Mouse (Mus musculus) hindbrain, postnatal 0 days (tissue): Measurements from ENCODE around the gene Zic2. TPM values are rescaled to one million over a fixed set of nuclear protein-coding genes. Genes with fewer than 3 reads are reported as not detected.
"Not testable (repeated sequence)": the region's sequence is repeated elsewhere in the genome, so short reads cannot be mapped to it uniquely, and the experiment has no call there.

Experiments used
- ATAC-seq: fragments of 200-750 bp; cut with Nextera tagmentation; 2 replicates; pipeline ENCODE4 v1.8.0; 2017; ENCODE audit warnings: mild to moderate bottlenecking, moderate TSS enrichment, moderate library complexity
- DNase-seq: peaks from one replicate; pipeline ENCODE4 v3.0.0-alpha.2; 2015; ENCODE audit warnings: low spot score
- H3K27ac ChIP-seq: fragments of 300-500 bp; sonication (generic); 2 replicates; pipeline ENCODE4 v1.5.1; 2014; ENCODE audit warnings: mild to moderate bottlenecking
- H3K27me3 ChIP-seq: fragments of 300-500 bp; sonication (generic); 2 replicates; pipeline ENCODE4 v1.6.1; 2014; ENCODE audit warnings: low read length, mixed read lengths; ENCODE audit not compliant: insufficient read depth
- H3K36me3 ChIP-seq: fragments of 300-500 bp; sonication (generic); 2 replicates; pipeline ENCODE4 v1.6.1; 2014; ENCODE audit warnings: low read length, mixed read lengths; ENCODE audit not compliant: insufficient read depth
- H3K4me1 ChIP-seq: fragments of 300-500 bp; sonication (generic); 2 replicates; pipeline ENCODE4 v1.6.1; 2014; ENCODE audit warnings: antibody characterized with exemption, low read length, mixed read lengths; ENCODE audit not compliant: insufficient read depth
- H3K4me2 ChIP-seq: fragments of 300-500 bp; sonication (generic); 2 replicates; pipeline ENCODE4 v1.6.1; 2014; ENCODE audit warnings: low read depth, mild to moderate bottlenecking, low read length, moderate library complexity, mixed read lengths
- H3K4me3 ChIP-seq: fragments of 300-500 bp; sonication (generic); 2 replicates; pipeline ENCODE4 v1.5.1; 2014; ENCODE audit warnings: low read length
- H3K9ac ChIP-seq: fragments of 300-500 bp; sonication (generic); replicated peaks from 2 replicates; pipeline ENCODE4 v1.6.1; 2014; ENCODE audit warnings: mild to moderate bottlenecking, low read length, moderate library complexity, mixed read lengths
- H3K9me3 ChIP-seq: fragments of 300-500 bp; sonication (generic); 2 replicates; pipeline ENCODE4 v1.6.1; 2016; ENCODE audit warnings: low read length, mixed read lengths
- CTCF ChIP-seq: IDR thresholded peaks from 2 replicates; pipeline ENCODE4 v1.5.1; 2016; ENCODE audit warnings: antibody characterized with exemption, control low read depth, low read depth
- WGBS: fragments of 180-500 bp; shearing (Covaris S2); extraction: QIAGEN DNeasy Blood & Tissue Kit; methylation state at CpG from one replicate; pipeline ENCODE4 v1.1.7; 2014; 5-methylcytosine and 5-hydroxymethylcytosine counted together
- polyA plus RNA-seq: library from polyadenylated mRNA; unstranded; fragments of >200 nt; fragmentation: Nextera tagmentation; extraction: Ambion mirVana; gene quantifications from 2 replicates; pipeline ENCODE4 v1.2.1, GENCODE M21; 2015
- total RNA-seq: library from RNA; depleted of rRNA; stranded (reverse); fragments of >200 nt; gene quantifications from 2 replicates; pipeline ENCODE4 v1.2.3, GENCODE M21; 2014

The Zic2 gene
- total and polyA plus RNA-seq, 2 experiments from 2014 or later = 35.9 to 234 TPM

DNA sequence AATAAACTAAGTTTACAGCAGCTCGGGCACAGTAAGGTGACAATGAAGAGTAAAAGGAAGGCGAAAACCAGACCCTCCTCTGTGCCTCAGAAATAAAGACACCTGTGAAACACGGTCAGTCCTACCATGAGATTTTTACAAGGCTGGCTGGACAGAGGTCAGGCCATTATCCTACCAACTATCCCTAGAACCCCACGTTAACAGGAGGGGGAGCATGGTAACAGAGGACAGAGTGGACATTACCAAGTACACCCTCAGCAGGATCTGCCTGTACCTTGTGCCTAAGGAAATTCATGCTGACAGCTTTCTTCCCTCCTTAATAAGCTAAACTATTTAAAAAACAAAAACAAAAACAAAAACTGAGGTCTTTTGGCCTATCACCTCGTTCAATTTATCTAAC is 15.0 kb upstream of the Zic2 start:
- H3K27ac ChIP-seq = peak overlapping the region; percentile 76
- H3K4me2 ChIP-seq = peak overlapping the region; percentile 61
- no peaks in the 10 kb centered on the region for H3K4me1 ChIP-seq
- TF ChIP-seq CTCF = no peak
- no peaks in the 10 kb centered on the region for H3K27me3 ChIP-seq
- ATAC-seq (no peak), DNase-seq (no peak)
- WGBS = 38% methylated on average over 5 of the region's 5 CpGs
- peak overlapping the region; percentile 70 for H3K4me3 ChIP-seq
- H3K9ac ChIP-seq = peak overlapping the region; percentile 59
- H3K9me3 ChIP-seq = no peaks in the 10 kb centered on the region
- no peaks in the 10 kb centered on the region for H3K36me3 ChIP-seq

DNA sequence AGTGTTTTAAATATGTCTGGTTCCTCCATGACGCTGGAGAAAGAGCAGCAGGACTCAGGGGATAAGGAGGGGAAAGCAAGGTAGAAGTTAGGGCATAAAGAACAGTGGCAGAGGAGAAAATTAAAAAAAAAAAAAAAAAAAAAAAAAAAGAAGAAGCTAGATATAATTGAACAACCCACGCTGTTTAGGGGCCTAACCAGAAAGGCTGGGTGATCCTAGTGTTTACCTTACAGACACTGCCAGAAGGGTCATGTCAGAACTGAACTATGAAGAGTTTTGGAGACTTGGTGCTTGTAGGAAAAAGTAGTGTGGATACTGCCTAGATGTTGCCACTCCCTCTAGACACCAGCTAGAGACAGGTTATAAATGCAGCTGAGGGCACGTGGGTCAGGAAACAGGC is 13.7 kb upstream of the Zic2 start:
- WGBS = 31% methylated on average over 3 of the region's 3 CpGs
- ATAC-seq = no peak
- DNase-seq = peak; percentile 23
- Histone ChIP-seq H3K9me3 (no peaks in the 10 kb centered on the region), H3K4me1 (no peaks in the 10 kb centered on the region), H3K9ac (peak overlapping the region; percentile 72), H3K36me3 (no peaks in the 10 kb centered on the region), H3K27ac (peak overlapping the region; percentile 94), H3K4me2 (peak overlapping the region; percentile 61), H3K4me3 (peak overlapping the region; percentile 70), H3K27me3 (0 out of 2 replicates have a peak, but pooled peaks cover 4% of the 10 kb centered on the region)
- no peak for TF ChIP-seq CTCF

DNA sequence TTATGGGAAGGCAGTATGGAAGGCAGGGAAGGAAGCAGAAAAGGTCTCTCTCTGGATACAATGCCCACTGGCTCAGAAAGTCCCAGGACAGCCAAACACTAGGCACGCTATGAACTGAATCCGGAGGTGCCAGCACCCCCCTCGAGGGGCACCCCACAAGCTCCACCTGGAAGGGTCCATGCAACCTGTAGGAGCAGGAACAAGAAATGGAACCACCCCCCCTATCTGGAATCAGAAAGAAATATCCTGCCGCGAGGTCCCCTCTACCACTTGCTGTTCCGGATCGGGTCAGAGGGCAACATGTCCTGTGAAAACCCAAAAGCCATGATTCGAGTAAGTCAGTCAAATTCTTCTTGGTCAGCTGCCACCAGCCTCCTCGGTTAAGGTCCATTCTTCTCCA is 13.3 kb upstream of the Zic2 start:
- peak overlapping the region; percentile 72 for H3K9ac ChIP-seq
- H3K4me3 ChIP-seq = peak overlapping the region; percentile 70
- H3K4me2 ChIP-seq = peak overlapping the region; percentile 61
- WGBS = 14% methylated on average over 9 of the region's 9 CpGs
- H3K27me3 ChIP-seq = 0 out of 2 replicates have a peak, but pooled peaks cover 4% of the 10 kb centered on the region
- no peak for TF ChIP-seq CTCF
- no peak for DNase-seq
- ATAC-seq = no peak
- H3K4me1 ChIP-seq = no peaks in the 10 kb centered on the region
- no peaks in the 10 kb centered on the region for H3K9me3 ChIP-seq
- no peaks in the 10 kb centered on the region for H3K36me3 ChIP-seq
- peak overlapping the region; percentile 94 for H3K27ac ChIP-seq

DNA sequence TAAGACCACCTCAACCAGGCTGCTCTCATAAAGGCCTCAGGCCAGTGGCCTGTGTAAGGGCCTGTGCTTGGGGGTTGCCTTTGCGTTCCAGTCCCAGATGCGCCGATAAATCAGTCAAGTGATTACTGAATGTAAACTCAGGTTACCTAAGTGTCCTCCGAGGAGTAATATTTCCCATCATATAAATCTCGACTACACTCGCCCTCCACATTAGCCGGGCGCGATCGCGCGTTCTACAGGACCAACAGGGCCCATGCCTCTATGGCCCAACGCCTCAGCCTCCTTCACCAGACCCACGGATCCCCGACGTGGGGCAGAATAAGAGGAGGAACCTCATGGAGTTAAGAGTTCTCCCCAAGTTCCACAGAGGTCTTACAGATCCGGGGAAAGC is 12.6 kb upstream of the Zic2 start:
- Histone ChIP-seq H3K4me1 (no peaks in the 10 kb centered on the region), H3K9me3 (no peaks in the 10 kb centered on the region), H3K4me3 (peak overlapping the region; percentile 70), H3K9ac (peak overlapping the region; percentile 72), H3K27me3 (peaks cover 10% of the 10 kb centered on the region; the same call in 1 of the 2 replicates), H3K36me3 (no peaks in the 10 kb centered on the region), H3K27ac (peak overlapping the region; percentile 94), H3K4me2 (peak overlapping the region; percentile 61)
- DNase-seq = no peak
- ATAC-seq = no peak
- WGBS = 11% methylated on average over 17 of the region's 17 CpGs
- TF ChIP-seq CTCF = no peak

DNA sequence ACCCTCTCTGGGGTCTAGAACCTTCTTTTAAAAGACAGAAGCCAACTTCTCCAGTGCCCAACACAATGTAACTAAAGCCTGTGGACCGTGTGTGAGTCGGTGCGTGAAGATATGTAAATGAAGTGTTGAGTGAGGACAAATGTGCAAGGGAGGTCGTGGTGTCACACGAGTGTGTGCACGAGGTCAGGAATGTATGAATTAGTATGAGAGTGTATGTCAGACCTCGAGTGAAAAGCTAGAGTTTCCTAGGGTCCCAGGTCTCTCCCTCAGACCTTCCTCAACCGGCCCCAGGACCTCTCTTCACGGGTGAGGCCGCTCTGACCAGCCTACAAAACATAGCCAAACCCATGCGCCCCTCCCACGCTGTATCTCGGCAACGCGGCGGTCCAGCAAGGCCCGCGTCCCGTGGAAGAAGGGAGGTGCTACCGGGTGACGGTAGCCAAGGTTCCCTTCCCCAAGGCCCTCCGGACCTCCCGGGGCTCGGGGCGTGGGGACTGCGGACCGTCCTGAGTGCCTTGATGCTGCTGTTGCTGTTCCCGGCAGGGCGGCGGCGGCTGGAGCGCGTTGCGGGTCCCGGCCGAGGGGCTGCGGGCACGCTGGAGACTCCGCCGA is 12.0 kb upstream of the Zic2 start:
- ATAC-seq (no peak), DNase-seq (peak; percentile 50)
- H3K9me3 ChIP-seq = no peaks in the 10 kb centered on the region
- peak overlapping the region; percentile 72 for H3K9ac ChIP-seq
- peak overlapping the region; percentile 70 for H3K4me3 ChIP-seq
- H3K27ac ChIP-seq = peak overlapping the region; percentile 94
- peak overlapping the region; percentile 61 for H3K4me2 ChIP-seq
- no peak for TF ChIP-seq CTCF
- peaks cover 13% of the 10 kb centered on the region; the same call in 1 of the 2 replicates for H3K27me3 ChIP-seq
- H3K4me1 ChIP-seq = no peaks in the 10 kb centered on the region
- H3K36me3 ChIP-seq = no peaks in the 10 kb centered on the region
- WGBS = 2% methylated on average over 40 of the region's 40 CpGs

DNA sequence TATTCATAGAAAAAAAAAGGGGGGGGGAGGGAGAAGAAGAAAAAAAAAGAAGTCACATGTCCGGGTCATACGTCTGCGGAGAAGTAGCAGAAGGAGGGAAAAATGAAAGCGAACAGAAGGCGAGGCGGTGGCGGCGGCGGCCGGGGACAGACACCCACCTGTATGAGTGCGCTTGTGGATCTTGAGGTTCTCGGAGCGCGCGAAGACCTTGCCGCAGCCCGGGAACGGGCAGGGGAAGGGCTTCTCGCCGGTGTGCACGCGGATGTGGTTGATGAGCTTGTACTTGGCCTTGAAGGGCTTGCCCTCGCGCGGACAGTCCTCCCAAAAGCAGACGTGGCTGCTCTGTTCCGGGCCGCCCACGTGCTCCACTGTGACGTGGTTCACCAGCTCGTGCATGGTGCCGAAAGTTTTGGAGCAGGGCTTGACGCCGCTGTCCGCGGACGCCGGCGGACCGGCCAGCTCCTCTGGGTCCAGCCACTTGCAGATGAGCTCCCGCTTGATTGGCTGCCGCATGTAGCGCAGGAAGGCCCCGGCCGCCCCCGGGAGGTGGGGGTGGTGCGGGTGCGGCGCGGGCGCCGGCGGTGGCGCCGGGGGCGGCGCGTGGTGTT is 11.4 kb upstream of the Zic2 start:
- ATAC-seq (peak; percentile 18), DNase-seq (peak; percentile 60)
- Histone ChIP-seq H3K4me3 (peak overlapping the region; percentile 70), H3K9ac (peak overlapping the region; percentile 72), H3K4me2 (peak overlapping the region; percentile 61), H3K27me3 (peaks cover 18% of the 10 kb centered on the region; the same call in 1 of the 2 replicates), H3K27ac (peak overlapping the region; percentile 94)
- not testable (repeated sequence) for H3K4me1 ChIP-seq, H3K9me3 ChIP-seq, H3K36me3 ChIP-seq
- WGBS = under 1% methylated on average over 43 of the region's 58 CpGs

DNA sequence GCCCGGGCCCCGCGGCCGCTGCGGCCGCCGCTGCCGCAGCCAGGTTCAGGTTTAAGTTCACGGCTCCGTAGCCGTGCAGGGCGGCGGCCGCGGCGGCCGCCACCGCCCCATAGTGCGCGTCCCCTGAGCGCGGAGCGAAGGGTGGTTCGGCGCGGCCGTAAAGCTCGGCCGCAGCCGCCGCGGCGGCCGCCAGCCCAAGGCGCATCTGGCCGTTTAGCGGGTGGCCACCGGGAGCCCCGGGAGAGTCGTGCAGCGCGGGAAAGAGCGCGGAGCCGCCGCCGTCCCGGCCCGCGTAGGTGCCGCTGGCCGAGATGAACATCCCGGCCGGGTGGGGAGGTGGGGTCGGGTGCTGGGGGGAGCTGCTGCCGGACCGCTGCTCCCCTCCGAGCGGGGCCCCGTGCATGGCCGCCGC is 10.9 kb upstream of the Zic2 start:
- 1% methylated on average over 49 of the region's 62 CpGs for WGBS
- Histone ChIP-seq H3K27me3 (peaks cover 21% of the 10 kb centered on the region; the same call in 1 of the 2 replicates), H3K9ac (peak overlapping the region; percentile 72), H3K27ac (peak overlapping the region; percentile 94), H3K4me3 (peak overlapping the region; percentile 70), H3K4me2 (peak overlapping the region; percentile 61), H3K36me3 (no peaks in the 10 kb centered on the region), H3K9me3 (no peaks in the 10 kb centered on the region), H3K4me1 (no peaks in the 10 kb centered on the region)
- no peak for DNase-seq
- peak; percentile 8 for ATAC-seq
- TF ChIP-seq CTCF = no peak
